18 mouse cellular contexts compared by ENCODE assay signal in the genomic region with DNA sequence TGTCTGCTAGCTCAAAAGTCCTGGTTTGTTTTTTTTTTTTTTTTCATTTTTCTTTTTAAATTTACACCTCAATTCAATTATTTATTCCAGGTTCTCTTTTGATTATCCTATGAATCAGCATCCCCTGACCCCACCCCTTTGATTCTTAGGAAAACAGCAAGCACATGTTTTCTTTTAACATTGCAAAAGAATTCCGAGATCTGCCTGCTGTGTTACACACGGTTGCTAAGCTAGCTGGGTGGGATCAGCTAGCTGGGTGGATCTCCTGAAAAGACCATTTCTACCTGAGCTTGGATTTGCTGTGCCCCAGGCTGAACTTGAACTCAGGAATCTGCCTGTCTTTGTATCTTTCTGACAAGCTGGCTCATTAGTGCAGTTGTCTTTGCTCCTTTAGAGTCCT. TPM values are rescaled to one million over a fixed set of nuclear protein-coding genes. Genes with fewer than 3 reads are reported as not detected.
DNase-seq lines count a peak whose midpoint lies in the region; ATAC-seq and TF ChIP-seq lines count a peak whose summit lies in the region.
"Had no signal": no experiment of that assay in that cellular context is flagged by ENCODE, and none has a peak within 500 bp of the region (broad histone marks: within the 10 kb centered on the region; RNA-seq: fewer than 3 reads in every experiment).

No protein-coding gene starts in this region.

- H3K4me3 ChIP-seq in E14TG2a.4 (replicated peaks; ENCODE audit: low read length) = peak overlapping the region; percentile 95; the same call in 1 of the 2 replicates
- no peak overlapping the region for H3K4me3 ChIP-seq in bone marrow macrophage, adult 2 months (ENCODE audit: insufficient read depth, low read length)
- no peak overlapping the region for H3K4me3 ChIP-seq in liver, embryonic 16.5 days (ENCODE audit: low read depth, low read length)
- H3K4me3 ChIP-seq: forebrain, embryonic 12.5 days; heart, adult 2 months had no signal

- no peaks in the 10 kb centered on the region for H3K27me3 ChIP-seq in E14TG2a.4 (ENCODE audit: insufficient read depth, low read length)
- H3K27me3 ChIP-seq in liver, embryonic 16.5 days (ENCODE audit: control insufficient read depth, insufficient read depth, low read depth, low read length) = no peaks in the 10 kb centered on the region
- H3K27me3 ChIP-seq: forebrain, embryonic 12.5 days; heart, embryonic 13.5 days had no signal

- no peak for ATAC-seq in liver, embryonic 16.5 days (ENCODE audit: low read depth)

- TF ChIP-seq CTCF in E14TG2a.4 (conservative IDR thresholded peaks at IDR 0.05; ENCODE audit: low read length) = no peak
- TF ChIP-seq CTCF in bone marrow macrophage, adult 2 months (IDR thresholded peaks at IDR 0.05; ENCODE audit: low read depth, low read length) = no peak

- H3K9ac ChIP-seq in liver, embryonic 16.5 days (ENCODE audit: low read depth, low read length) = no peak overlapping the region

- peaks cover 77% of the 10 kb centered on the region for H3K4me1 ChIP-seq in E14TG2a.4 (replicated peaks; ENCODE audit: low read depth, low read length)
- peaks cover 32% of the 10 kb centered on the region for H3K4me1 ChIP-seq in bone marrow macrophage, adult 2 months (ENCODE audit: control insufficient read depth, insufficient read depth, low read length)
- peaks cover 44% of the 10 kb centered on the region for H3K4me1 ChIP-seq in liver, embryonic 16.5 days (ENCODE audit: control insufficient read depth, low read depth, low read length)

- 66% methylated on average over 2 of the region's 2 CpGs for WGBS in liver, embryonic 16.5 days (ENCODE audit: insufficient replicate concordance)

- no peaks in the 10 kb centered on the region for H3K9me3 ChIP-seq in E14TG2a.4 (ENCODE audit: low read length)
- H3K9me3 ChIP-seq in liver, embryonic 16.5 days (replicated peaks; ENCODE audit: control insufficient read depth, low read length) = no peaks in the 10 kb centered on the region
- H3K9me3 ChIP-seq: embryonic facial prominence, embryonic 10.5 days; forebrain, embryonic 12.5 days; G1E; heart, embryonic 13.5 days had no signal

- H3K36me3 ChIP-seq in E14TG2a.4 (ENCODE audit: insufficient read depth, low read length) = peaks cover 34% of the 10 kb centered on the region
- no peaks in the 10 kb centered on the region for H3K36me3 ChIP-seq in liver, embryonic 16.5 days (ENCODE audit: control insufficient read depth, insufficient read depth)
- H3K36me3 ChIP-seq: forebrain, embryonic 12.5 days had no signal

- peak; percentile 83 for DNase-seq in ES-CJ7 (ENCODE audit: low read depth, low spot score)
- DNase-seq in kidney, postnatal 4 days = no peak
- DNase-seq in kidney, postnatal 36 days = no peak
- no peak for DNase-seq in layer of hippocampus, adult 9-11 months
- DNase-seq: adrenal gland, postnatal 25 days; gastrocnemius, postnatal 36 days; heart, adult 2 months; layer of hippocampus, postnatal 36 days; lung, postnatal 4 days; thymus, postnatal 25 days had no signal

- peak overlapping the region; percentile 65 for H3K27ac ChIP-seq in bone marrow macrophage, adult 2 months (ENCODE audit: insufficient read depth, low read depth, low read length)
- no peak overlapping the region; the same call in 1 of the 2 replicates for H3K27ac ChIP-seq in liver, embryonic 16.5 days (ENCODE audit: low read length)
- H3K27ac ChIP-seq: forebrain, embryonic 12.5 days; heart, adult 2 months; heart, embryonic 13.5 days; hindbrain, embryonic 14.5 days had no signal

- peak overlapping the region; percentile 98; the same call in 1 of the 2 replicates for H3K4me2 ChIP-seq in liver, embryonic 16.5 days (ENCODE audit: low read depth, low read length)

- no peak for TF ChIP-seq POLR2A in bone marrow macrophage, adult 2 months (IDR thresholded peaks at IDR 0.05; ENCODE audit: borderline replicate concordance, low read depth, low read length)

RNA-seq across cellular contexts. Expression of a gene that starts 1.4 kb away (rescaled TPM):
- polyA plus RNA-seq in bone marrow macrophage, adult 2 months (2012; ENCODE audit: insufficient read depth, insufficient read length, missing spikeins) = 15.1 and 19.4 TPM in 2 replicates
- polyA plus RNA-seq in liver, embryonic 16.5 days (2015; fragmentation: Nextera tagmentation; extraction: Ambion mirVana) = 61.9 and 69.4 TPM in 2 replicates

RNA-seq across cellular contexts. Expression of a gene that starts 1.5 kb away (rescaled TPM):
- 18.3 and 19.0 TPM in 2 replicates for polyA plus RNA-seq in bone marrow macrophage, adult 2 months (2012; ENCODE audit: insufficient read depth, insufficient read length, missing spikeins)
- 9.1 and 9.3 TPM in 2 replicates for polyA plus RNA-seq in liver, embryonic 16.5 days (2015; fragmentation: Nextera tagmentation; extraction: Ambion mirVana)
